Mouse (Mus musculus): Measurements from ENCODE around the gene Hmg20a.

DNA sequence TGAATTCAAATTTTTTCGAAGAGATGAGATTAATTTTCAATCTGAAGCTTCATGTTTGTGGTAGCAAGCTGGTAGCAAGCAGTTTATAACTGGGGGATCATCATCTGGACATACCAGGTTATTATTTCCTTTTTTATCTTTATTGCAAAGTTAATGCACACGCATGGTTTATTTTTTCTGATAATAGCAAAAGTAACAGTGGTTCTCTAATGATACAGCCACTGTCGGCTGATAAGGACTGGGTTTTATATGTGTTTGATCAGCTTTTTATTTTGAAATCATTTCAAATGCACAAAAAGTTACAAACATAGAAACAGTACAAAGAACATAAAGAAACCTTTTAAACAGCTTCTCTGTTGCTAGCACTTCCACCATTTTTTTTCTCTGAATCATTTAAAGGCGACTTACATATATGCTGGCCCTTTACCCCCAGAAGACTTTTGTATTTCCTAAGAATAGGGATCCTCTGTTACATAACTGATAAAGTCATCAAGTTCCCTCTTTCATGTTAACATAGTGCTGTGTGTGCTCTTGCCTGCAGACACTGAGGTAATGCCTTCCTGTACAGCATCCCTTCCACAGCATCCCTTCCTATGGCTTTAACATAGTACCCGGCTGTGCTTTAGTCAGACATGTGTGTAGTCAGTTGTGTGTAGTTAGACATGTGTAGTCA is 60.7 kb downstream of the Hmg20a start:
- no peak for TF ChIP-seq GATA1 (IDR thresholded peaks at IDR 0.05; ENCODE audit: borderline replicate concordance, low read length)
- no peak for TF ChIP-seq CTCF (IDR thresholded peaks at IDR 0.05; ENCODE audit: low read depth, low read length)
- TF ChIP-seq POLR2AphosphoS5 (IDR thresholded peaks at IDR 0.05; ENCODE audit: insufficient replicate concordance, low read depth, low read length) = no peak
